Mouse (Mus musculus): ENCODE measurements around the gene Pabpc4. TPM values are rescaled to one million over a fixed set of nuclear protein-coding genes. Genes with fewer than 3 reads are reported as not detected.

Gene Pabpc4
- polyA plus RNA-seq, 1 experiment from 2014 or later = 40.4 TPM

DNA sequence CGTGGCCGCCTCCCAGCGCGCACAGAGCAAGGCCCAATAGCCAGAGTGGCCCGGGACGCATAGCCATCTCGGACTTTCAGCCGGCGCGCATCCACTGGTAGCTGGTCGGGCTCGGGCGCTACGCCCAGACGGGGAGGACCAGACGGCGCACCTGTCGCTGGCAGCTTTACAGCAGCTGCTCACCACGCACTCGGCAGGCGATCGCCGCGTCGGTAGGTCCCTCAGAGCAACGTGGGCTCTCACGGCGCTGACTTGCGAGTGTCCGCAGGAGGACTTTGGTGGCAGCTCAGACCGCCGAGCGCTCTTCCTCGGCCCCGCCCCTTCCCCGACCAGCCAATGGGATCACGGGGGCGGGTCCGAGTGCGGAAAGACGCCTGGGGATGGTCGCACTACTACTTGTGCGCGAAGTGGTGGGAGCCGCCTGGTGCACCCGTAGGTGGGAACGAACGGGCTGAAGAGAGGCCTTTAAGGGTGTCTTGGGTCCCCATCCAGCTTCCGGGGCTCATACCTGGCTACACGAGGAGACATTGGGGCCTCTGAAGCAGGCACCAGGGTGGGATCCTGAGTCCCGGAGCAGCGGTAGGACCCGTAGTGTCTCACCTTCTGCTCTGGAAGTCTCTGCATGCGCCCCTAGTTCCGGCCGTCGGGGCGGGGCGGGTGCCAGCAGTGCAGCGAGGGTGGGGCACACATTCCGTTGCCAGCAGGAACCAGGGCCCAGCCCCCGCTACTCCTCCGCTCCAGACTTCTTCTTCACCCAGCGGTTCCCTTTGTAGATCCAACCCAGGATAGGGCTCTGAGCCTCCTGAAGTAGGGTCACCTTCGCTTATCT, 80.7 kb downstream of the Pabpc4 start, which contains the start of gene Bmp8a:
TSS of gene Bmp8a (minus strand) at position 611 of the 829 bp plus-strand sequence.
- H3K9ac ChIP-seq (ENCODE audit: low read length) = peak within 1 kb of the TSS; percentile 36; the same call in 1 of the 2 replicates
- peaks cover 5% of the 10 kb centered on the region; the same call in 1 of the 2 replicates for H3K4me1 ChIP-seq (ENCODE audit: control insufficient read depth, insufficient read depth, low read length)
- no peaks in the 10 kb centered on the region for H3K36me3 ChIP-seq (ENCODE audit: control insufficient read depth, insufficient read depth, low read length)
- no peak within 1 kb of the TSS for H3K27ac ChIP-seq (ENCODE audit: low read depth, low read length)
- ATAC-seq (ENCODE audit: low FRiP score) (peak; percentile 95), DNase-seq (ENCODE audit: low spot score, missing footprints) (peak; percentile 97)
- H3K4me3 ChIP-seq (ENCODE audit: low read depth, low read length) = peak within 1 kb of the TSS; percentile 52
- peak within 1 kb of the TSS; percentile 96 for H3K4me2 ChIP-seq
- no peaks in the 10 kb centered on the region for H3K9me3 ChIP-seq (ENCODE audit: control insufficient read depth, low read length)
- peaks cover 41% of the 10 kb centered on the region for H3K27me3 ChIP-seq (ENCODE audit: control insufficient read depth, insufficient read depth, low read length)
- WGBS = under 1% methylated on average over 65 of the region's 65 CpGs

DNA sequence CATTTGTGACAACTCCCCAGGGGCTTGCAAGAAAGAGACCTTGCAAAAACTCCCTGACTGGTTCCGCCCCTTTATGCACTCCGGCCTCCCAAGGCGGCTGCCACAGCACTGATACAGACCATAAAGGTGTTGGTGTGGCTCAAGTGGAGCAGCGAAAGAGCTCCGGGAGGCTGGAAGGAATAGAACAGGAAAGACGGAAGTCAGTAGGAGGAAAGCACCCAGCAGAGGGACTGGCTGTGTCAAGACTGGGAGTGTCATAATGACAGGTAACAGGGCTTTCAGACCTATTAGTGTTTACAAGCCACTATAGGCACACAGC, 81.3 kb downstream of the Pabpc4 start:
- no peak overlapping the region for H3K27ac ChIP-seq (ENCODE audit: low read depth, low read length)
- ATAC-seq (ENCODE audit: low FRiP score) (no peak), DNase-seq (ENCODE audit: low spot score, missing footprints) (no peak)
- H3K27me3 ChIP-seq (ENCODE audit: control insufficient read depth, insufficient read depth, low read length) = peaks cover 41% of the 10 kb centered on the region
- H3K36me3 ChIP-seq (ENCODE audit: control insufficient read depth, insufficient read depth, low read length) = no peaks in the 10 kb centered on the region
- H3K4me3 ChIP-seq (ENCODE audit: low read depth, low read length) = peak overlapping the region; percentile 52
- H3K9ac ChIP-seq (ENCODE audit: low read length) = no peak overlapping the region
- peak overlapping the region; percentile 96 for H3K4me2 ChIP-seq
- peaks cover 5% of the 10 kb centered on the region; the same call in 1 of the 2 replicates for H3K4me1 ChIP-seq (ENCODE audit: control insufficient read depth, insufficient read depth, low read length)
- WGBS = 9% methylated on average over 6 of the region's 6 CpGs
- no peaks in the 10 kb centered on the region for H3K9me3 ChIP-seq (ENCODE audit: control insufficient read depth, low read length)

Other genes starting within 250 kb of the Pabpc4 start
- gene Trit1, start 245.8 kb upstream of the Pabpc4 start, polyA plus RNA-seq (2014; fragmentation: Nextera tagmentation; extraction: Ambion mirVana) = 26.8 and 29.0 TPM in 2 replicates
- 0.15 and 0.30 TPM in 2 replicates for gene Bmp8b, start 157.2 kb upstream of the Pabpc4 start, polyA plus RNA-seq (2014; fragmentation: Nextera tagmentation; extraction: Ambion mirVana)
- gene Oxct2b, start 146.1 kb upstream of the Pabpc4 start, polyA plus RNA-seq (2014; fragmentation: Nextera tagmentation; extraction: Ambion mirVana) = 0.18 TPM in 1 of 2 replicates, not detected in the other
- 119 and 126 TPM in 2 replicates for gene Ppie, start 122.4 kb upstream of the Pabpc4 start, polyA plus RNA-seq (2014; fragmentation: Nextera tagmentation; extraction: Ambion mirVana)
- 0.38 and 0.94 TPM in 2 replicates for gene Hpcal4, start 79.1 kb upstream of the Pabpc4 start, polyA plus RNA-seq (2014; fragmentation: Nextera tagmentation; extraction: Ambion mirVana)
- not detected in 2 replicates for gene Nt5c1a, start 60.8 kb upstream of the Pabpc4 start, polyA plus RNA-seq (2014; fragmentation: Nextera tagmentation; extraction: Ambion mirVana)
- 6.8 and 7.7 TPM in 2 replicates for gene Heyl, start 28.8 kb upstream of the Pabpc4 start, polyA plus RNA-seq (2014; fragmentation: Nextera tagmentation; extraction: Ambion mirVana)
- not detected in 2 replicates for gene Oxct2a, start 61.3 kb downstream of the Pabpc4 start, polyA plus RNA-seq (2014; fragmentation: Nextera tagmentation; extraction: Ambion mirVana)
- gene Bmp8a, start 80.9 kb downstream of the Pabpc4 start, polyA plus RNA-seq (2014; fragmentation: Nextera tagmentation; extraction: Ambion mirVana) = 0.14 TPM in 1 of 2 replicates, not detected in the other

All from midbrain, embryonic 11.5 days (tissue).